1 mouse cellular context compared by ENCODE assay signal in the genomic region with DNA sequence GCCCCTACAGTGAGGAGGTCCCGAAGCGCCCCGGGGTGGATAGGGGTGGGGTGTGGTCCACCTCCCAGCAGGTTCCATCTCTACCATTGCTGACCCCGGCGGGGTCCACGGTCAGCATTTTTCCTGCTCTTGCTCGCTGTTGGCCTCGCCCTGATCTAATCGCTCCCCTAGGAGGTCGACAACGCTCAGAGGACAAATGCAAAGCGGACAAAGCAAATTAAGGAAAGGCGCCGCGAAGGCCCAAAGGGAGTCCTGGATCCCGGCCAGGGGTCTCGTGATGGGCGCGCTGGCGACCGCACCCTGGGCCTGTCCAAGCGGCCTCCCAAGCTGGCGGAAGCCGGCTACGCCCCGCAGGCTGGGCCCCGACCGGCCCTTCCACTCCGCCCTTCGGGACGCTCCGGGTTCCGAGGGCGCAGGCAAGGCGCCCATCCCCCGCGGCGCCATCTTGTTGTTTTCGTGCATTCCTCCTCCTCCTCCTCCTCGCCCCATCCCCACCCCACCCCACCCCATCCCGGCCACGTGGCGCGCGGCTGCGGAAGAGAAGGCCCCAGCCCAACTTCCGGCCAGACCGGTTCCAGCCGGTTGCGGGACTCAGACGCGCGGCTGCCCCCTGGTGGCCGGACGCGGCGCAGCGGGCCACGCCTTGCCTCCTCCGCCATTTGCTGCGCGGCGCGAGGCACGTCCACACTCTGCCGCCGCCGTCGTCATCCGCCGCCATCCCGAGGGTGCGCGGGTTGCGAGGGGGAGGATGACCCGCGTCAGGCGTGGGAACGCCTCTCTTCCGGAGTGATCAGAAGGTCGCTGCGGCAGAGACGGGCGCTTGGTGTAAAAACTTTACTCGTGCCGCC.
A peak's percentile ranks its signal among the peaks of the same experiment; 100 is the strongest.
TF ChIP-seq lines count a peak whose summit lies in the region.

No protein-coding gene starts in this region.

TF ChIP-seq in MEL, 35 proteins besides CTCF, POLR2A, EP300 and RAD21 (continued from another document):
- TF ChIP-seq NRF1 (IDR thresholded peaks at IDR 0.05; ENCODE audit: insufficient read depth, low read depth, low read length, poor library complexity, severe bottlenecking) (peak; percentile 66), MEF2A (IDR thresholded peaks at IDR 0.05; ENCODE audit: extremely low read depth, insufficient replicate concordance, low read depth, low read length, poor library complexity, severe bottlenecking) (peak; percentile 45; the same call in 1 of the 2 replicates), RCOR1 (IDR thresholded peaks at IDR 0.05; ENCODE audit: low read depth, low read length) (peak; percentile 49; the same call in 1 of the 2 replicates), MAX (IDR thresholded peaks at IDR 0.05; ENCODE audit: low read length) (peak; percentile 95), MAFK (IDR thresholded peaks at IDR 0.05; ENCODE audit: borderline replicate concordance, low read depth, low read length) (peak; percentile 28; the same call in 1 of the 2 replicates), NELFE (IDR thresholded peaks at IDR 0.05; ENCODE audit: low read depth, low read length) (peak; percentile 93), ZNF384 (IDR thresholded peaks at IDR 0.05; ENCODE audit: low read depth, low read length) (peak; percentile 48; the same call in 1 of the 2 replicates), MAZ (IDR thresholded peaks at IDR 0.05; ENCODE audit: low read depth, low read length) (peak; percentile 96), ZMIZ1 (IDR thresholded peaks at IDR 0.05; ENCODE audit: low read depth, low read length) (peak; percentile 80), HCFC1 (IDR thresholded peaks at IDR 0.05; ENCODE audit: low read depth, low read length) (peak; percentile 82)
